Mouse (Mus musculus) kidney, adult 2 months (tissue): ENCODE measurements around the gene Wsb1.

ENCODE experiments used
- CTCF ChIP-seq: fragments of 200-500 bp; conservative IDR thresholded peaks from 2 replicates; pipeline ENCODE4 v1.5.1; 2011; ENCODE audit warnings: low read depth, mild to moderate bottlenecking, control low read depth, low read length, moderate library complexity, mixed read lengths; ENCODE audit not compliant: insufficient read depth, insufficient read length
- POLR2A ChIP-seq: fragments of 200-500 bp; IDR thresholded peaks from one replicate; pipeline ENCODE4 v1.6.1; 2011; ENCODE audit warnings: low read depth, low read length, control low read depth

GRCm38 (mm10) chr11:79218061-79218460 is 36.4 kb downstream of the Wsb1 start:
- TF ChIP-seq POLR2A (no peak), CTCF (0 out of 2 replicates have a peak, but pooled peaks have one; percentile 6)
